Mouse (Mus musculus) telencephalon, adult 2 months (tissue): Measurements from ENCODE around the gene Atp8a1.

ENCODE experiments used
- DNase-seq: peaks from one replicate; pipeline ENCODE4 v3.0.0-alpha.2; 2011; ENCODE audit warnings: low read depth, low spot score

Gene Atp8a1

DNA sequence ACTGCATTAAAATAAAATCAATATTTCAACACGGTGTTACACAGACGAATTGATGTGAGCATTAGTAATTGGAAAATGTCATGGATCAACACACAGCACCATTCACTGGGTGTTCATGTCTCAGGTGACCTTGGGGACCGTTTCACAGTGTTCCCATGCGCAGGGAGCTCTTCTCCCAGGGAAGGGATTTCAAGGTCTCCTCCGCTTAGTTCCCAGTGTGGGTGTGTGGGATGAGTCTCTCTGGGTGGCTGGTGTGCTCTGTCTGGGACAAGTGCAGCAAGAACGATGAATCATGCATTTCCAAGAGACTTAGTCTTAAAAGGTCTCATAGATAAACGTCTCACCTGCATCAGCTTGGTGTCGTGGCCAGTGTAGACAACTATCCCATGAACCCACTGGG, 78.5 kb downstream of the Atp8a1 start:
- no peak for DNase-seq

DNA sequence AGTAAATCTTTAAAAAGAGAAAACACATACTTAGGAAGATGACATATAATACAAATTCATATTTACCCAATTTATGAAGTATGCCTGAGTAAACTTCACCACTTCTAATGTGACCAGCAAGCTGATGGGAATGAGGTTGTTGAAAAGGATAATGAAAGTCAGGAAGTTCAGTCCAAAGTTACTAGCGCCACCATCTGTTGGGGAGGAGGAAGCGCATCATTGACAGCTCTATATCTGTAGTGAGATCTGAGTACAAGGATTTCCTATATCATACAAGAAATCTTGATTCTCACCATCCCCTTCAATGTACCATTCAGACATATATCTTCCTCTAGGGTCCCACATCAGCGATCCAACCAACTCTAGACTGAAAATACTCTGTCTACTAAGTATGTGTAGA, 82.4 kb downstream of the Atp8a1 start:
- no peak for DNase-seq

DNA sequence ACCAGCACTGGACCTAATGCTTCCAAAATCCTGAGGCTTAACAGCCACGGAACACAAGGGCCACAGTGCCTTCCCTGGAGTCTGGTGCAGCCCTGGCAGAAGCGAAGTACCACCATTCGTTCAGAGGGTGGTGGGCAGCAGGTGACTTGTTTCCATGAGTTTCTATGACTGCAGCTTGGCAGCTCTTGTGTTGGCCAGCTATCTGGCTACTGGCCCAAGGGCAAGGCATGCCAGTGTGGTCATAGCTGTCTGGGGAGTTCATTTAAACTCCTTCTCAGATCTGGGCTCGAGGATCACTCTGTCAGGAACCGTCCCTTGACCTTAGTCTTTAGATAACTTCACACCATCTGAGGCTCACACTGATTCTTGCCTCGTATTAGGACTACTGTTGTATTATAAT, 89.1 kb downstream of the Atp8a1 start:
- no peak for DNase-seq

DNA sequence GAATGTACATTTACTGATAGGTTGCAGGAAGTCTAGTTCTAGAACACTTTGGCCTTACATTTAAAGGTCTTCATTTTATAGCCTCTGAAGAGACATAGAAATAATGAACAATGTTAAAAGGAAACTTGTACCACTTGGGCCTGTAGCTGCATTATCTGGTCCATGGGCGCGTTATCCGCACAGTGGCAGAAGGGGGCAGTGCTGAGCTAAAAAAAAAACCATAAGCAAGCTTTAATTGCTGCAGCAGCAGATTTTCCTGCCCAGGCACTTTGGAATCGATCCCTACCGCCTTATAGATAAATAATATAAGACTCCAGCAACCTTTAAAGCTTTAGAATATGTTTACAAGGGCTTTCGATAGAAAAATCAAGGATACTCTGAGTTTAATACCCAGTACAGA, 91.1 kb downstream of the Atp8a1 start:
- no peak for DNase-seq

DNA sequence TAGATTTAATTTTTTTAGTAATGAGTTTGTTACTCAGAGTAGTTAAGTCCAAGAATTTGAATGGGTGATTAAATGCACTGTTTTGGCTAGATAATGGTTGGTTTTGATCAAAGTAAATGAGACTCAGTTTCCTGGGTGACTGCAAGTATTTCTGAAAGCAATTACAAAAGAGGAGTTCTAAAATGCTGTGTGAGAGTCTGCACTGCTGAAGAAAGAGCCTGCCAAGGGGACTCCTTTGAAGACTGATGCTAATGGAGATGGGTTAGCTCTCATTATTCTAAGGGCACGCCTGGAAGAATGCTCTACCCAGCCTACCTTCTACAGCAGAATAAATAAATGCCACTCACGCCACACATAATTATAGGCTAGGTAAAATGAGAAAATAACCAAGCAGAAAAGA, 94.2 kb downstream of the Atp8a1 start:
- no peak for DNase-seq

DNA sequence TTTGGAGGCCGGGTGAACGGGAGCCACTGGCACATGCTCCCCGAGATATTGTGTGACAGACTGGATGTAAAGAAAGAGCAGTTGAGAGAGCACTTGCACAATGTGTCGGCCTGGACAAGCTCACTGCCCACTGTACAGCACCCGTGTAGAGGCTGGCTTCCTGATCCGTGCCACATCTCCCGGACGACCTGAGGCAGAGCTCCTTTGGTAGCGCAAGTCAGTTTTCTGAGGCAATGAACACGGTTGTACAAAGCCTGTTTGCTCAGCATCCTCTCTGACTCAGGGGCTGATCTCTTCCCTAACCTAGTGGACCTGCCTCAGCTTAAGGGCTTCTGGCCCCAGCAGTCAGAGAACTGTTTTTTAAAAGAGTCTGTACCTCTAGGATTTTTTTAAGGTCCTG, 94.6 kb downstream of the Atp8a1 start:
- DNase-seq, result no peak

GRCm38 (mm10) chr5:67752007-67752406, 95.2 kb downstream of the Atp8a1 start:
- peak; percentile 44 for DNase-seq

DNA sequence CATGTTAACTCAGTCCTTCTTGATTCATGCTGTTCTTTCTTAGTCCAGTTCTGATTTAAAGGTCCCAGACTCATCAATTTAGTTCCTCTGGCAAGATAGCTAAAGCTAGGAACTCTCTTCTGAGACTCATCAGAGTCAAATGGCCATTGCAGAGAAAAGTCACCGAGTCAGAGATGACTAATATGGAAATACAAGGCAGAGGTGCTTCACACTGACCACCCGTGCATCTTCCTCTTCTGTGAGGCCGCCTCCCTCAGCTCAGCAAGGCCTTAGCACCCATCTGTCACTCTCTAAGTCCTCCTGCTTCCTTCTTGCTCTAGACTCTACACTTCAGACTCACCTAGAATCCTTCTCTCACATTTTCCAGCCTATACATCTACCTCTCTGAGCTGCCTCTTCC, 108.0 kb downstream of the Atp8a1 start:
- DNase-seq, result no peak

GRCm38 (mm10) chr5:67738133-67738532, 109.1 kb downstream of the Atp8a1 start:
- DNase-seq, result no peak

DNA sequence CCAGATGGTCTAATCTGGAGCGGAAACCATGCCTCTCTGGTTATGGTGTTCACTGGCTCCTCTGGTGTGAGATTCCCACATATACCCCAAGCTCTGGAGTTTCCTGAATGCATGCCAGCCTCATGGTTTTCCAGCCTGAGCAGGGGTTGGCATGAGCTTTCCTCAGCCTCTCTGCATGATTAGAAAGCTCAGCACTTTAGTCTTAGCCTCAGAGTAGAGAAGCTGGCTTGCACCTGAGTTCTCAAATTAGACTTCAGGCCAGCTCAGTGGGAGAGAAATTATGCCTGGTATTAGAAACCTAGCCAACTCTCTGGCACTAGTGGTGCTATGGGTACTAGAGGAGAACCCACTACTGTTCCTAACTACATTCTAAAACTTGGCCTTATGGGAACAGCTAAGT, 111.5 kb downstream of the Atp8a1 start:
- peak; percentile 26 for DNase-seq

DNA sequence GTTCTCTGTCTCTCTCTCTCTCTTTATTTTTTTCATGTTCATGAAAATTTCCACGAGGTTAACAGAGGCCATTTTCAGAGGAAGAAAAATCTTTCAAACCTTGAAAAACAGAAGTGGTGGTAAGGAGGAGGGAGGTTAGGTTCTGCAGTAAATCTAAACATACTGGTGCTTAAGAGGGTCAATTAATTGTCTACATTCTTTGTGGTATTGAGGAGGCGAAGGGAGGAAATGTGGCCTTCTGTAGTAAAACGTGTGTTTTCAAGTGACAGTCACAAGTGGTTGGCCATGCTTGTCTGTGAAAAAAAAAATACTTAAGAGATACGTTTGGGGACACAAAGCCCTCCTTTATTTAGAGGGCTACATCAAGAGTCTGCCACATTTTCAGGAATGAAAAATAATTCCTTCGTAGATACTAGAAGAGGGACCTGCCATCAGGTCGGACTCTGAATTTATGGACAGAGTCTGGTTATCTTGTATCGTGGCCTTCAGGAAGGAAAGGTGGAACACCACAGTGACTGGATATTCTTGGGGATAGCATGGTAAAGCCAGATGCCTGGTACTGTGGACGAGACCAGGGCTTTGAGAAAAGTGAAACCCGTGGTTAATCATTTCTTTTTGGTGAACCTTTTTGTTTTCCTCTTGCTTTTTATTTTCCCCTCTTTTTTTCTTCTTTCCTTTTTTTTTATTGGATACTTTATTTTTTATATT, 113.5 kb downstream of the Atp8a1 start:
- DNase-seq, result no peak

DNA sequence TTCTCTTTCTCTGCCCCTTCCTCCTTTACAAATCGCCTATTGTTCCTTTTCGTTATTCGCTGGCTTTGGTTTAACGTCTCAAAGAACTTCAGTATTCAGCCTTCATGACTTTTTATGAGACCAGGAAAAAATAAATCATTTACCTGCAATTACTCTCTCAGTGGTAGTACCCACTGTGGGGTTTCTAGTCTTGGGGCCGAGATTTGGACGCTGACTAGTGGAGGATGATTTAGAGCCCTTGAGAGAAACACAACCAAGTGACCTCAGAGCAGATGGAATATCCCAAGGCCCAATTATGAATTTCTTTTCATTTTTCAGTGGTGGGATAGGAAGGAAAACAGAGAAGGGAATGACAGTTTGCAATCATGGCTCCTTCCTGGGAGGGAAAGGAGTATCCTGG, 114.1 kb downstream of the Atp8a1 start:
- no peak for DNase-seq

GRCm38 (mm10) chr5:67727755-67728154, 119.5 kb downstream of the Atp8a1 start:
- no peak for DNase-seq

- no peak for DNase-seq
Observed at GRCm38 (mm10) chr5:67726810-67727209, 120.4 kb downstream of the Atp8a1 start.

- DNase-seq, result no peak
Observed at GRCm38 (mm10) chr5:67701641-67702040, 145.6 kb downstream of the Atp8a1 start.

GRCm38 (mm10) chr5:67699418-67699817, 147.8 kb downstream of the Atp8a1 start:
- no peak for DNase-seq

- no peak for DNase-seq
Observed at GRCm38 (mm10) chr5:67698176-67698575, 149.1 kb downstream of the Atp8a1 start.

GRCm38 (mm10) chr5:67696741-67697596, 150.3 kb downstream of the Atp8a1 start:
- DNase-seq, result no peak

GRCm38 (mm10) chr5:67695055-67695710, 152.1 kb downstream of the Atp8a1 start:
- peak; percentile 70 for DNase-seq

DNA sequence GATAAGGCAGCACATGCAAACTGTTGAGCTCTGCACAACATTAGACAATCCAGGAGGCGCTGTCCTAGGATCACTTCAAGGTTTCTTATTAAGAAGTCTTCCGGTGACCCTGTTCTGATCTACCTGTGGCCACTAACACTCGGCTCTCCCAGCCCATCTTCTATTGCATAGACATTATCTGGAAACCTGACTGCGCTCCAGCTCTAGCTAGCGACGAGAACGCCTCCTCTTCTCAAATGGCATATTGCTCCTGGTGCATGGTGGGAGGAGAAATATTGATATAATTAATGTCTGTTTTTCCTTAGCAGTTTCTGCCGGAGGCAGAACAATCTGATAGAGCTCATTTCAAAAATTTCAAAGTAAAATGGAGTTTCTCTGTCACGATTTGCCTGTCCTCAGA, 156.9 kb downstream of the Atp8a1 start:
- no peak for DNase-seq

DNA sequence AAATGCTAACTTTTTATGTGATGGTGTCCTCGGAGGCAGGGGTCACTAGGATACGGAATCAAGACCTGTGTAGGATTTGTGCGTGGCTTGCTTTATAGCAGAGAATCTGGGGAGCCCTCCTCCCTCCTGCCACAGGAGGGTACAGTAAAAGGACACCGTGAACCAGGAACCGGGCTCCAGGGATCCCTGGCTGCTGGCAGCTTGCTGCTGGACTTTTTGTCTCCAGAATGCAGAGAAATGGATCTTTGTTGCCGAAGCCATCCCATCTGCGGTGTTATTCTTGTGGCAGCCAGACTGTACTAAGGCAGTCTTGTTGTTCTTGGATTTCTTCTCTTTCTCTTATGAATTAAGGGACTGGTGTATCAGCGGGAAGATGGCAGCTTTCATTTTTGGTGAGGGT, 159.2 kb downstream of the Atp8a1 start:
- no peak for DNase-seq

- DNase-seq, result no peak
Observed at GRCm38 (mm10) chr5:67685906-67686305, 161.3 kb downstream of the Atp8a1 start.

- DNase-seq, result no peak
Observed at GRCm38 (mm10) chr5:67685461-67685860, 161.8 kb downstream of the Atp8a1 start.
